Mouse (Mus musculus): Measurements from ENCODE around the gene Slc8a3.

- TF ChIP-seq NELFE (IDR thresholded peaks at IDR 0.05; ENCODE audit: low read depth, low read length) = no peak
- TF ChIP-seq EP300 (IDR thresholded peaks at IDR 0.05; ENCODE audit: low read length) = no peak
- no peak for TF ChIP-seq SIN3A (IDR thresholded peaks at IDR 0.05; ENCODE audit: low read length)
- no peak for TF ChIP-seq POLR2A (IDR thresholded peaks at IDR 0.05; ENCODE audit: low read depth, low read length)
These were observed 58.4 kb downstream of the Slc8a3 start for GRCm38 (mm10) chr12:81274616-81275015.
